Mouse (Mus musculus) thymus, adult 2 months (tissue): ENCODE data around the gene Klc3.

ENCODE experiments used
- CTCF ChIP-seq: fragments of 200-500 bp; IDR thresholded peaks from 2 replicates; pipeline ENCODE4 v1.5.1; 2012; ENCODE audit warnings: mild to moderate bottlenecking, control low read depth, low read length, moderate library complexity, borderline replicate concordance; ENCODE audit not compliant: control insufficient read depth, poor library complexity, insufficient read depth; ENCODE audit errors: extremely low read depth
- POLR2A ChIP-seq: fragments of 200-500 bp; IDR thresholded peaks from 2 replicates; pipeline ENCODE4 v1.6.1; 2012; ENCODE audit warnings: mild to moderate bottlenecking, low read length, control low read depth, moderate library complexity; ENCODE audit not compliant: control insufficient read depth, poor library complexity, insufficient read depth; ENCODE audit errors: extremely low read depth

GRCm38 (mm10) chr7:19437048-19437447, 33.1 kb upstream of the Klc3 start:
- TF ChIP-seq POLR2A (no peak), CTCF (no peak)
